Mouse (Mus musculus): ENCODE results near the gene Ncmap.

DNA sequence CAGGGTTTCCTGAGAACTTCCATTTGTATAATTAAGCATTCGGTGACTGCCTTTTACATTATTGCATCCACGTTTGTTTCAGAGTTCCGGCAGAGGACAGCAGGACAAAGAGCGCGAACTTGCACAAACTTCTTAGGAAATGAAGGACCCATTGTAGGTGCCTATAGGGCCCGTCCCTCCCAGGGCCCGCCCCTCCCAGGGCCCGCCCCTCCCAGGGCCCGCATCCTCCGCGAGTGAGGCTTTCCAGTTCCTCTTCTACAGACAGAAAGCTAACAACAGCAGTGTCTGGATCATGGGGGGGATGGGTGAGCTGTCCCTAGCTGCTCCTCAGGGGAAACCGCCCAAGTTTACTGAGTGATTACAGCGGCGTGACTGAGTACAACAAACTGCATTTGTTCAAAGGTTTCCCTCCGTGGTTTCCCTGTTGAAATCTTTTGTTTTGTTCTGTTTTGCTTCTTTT lies 41.2 kb upstream of the Ncmap start:
- TF ChIP-seq CTCF (IDR thresholded peaks at IDR 0.05; ENCODE audit: borderline replicate concordance, insufficient read depth, low read depth, low read length) (no peak), POLR2A (IDR thresholded peaks at IDR 0.05; ENCODE audit: borderline replicate concordance, insufficient read depth, low read length) (no peak)
